Mouse (Mus musculus): ENCODE results near the gene Scrn1. TPM values are rescaled to one million over a fixed set of nuclear protein-coding genes. Genes with fewer than 3 reads are reported as not detected.

Gene Scrn1
- polyA plus RNA-seq, 1 experiment = 1.1 TPM

- WGBS = 28% methylated on average over 6 of the region's 6 CpGs
- no peak for DNase-seq (ENCODE audit: low read depth, low spot score)
Measured at GRCm38 (mm10) chr6:54573218-54573955, 7.1 kb upstream of the Scrn1 start.

- 52% methylated on average over 7 of the region's 7 CpGs for WGBS
- no peak for DNase-seq (ENCODE audit: low read depth, low spot score)
Measured at GRCm38 (mm10) chr6:54569776-54570175, 3.5 kb upstream of the Scrn1 start.

DNA sequence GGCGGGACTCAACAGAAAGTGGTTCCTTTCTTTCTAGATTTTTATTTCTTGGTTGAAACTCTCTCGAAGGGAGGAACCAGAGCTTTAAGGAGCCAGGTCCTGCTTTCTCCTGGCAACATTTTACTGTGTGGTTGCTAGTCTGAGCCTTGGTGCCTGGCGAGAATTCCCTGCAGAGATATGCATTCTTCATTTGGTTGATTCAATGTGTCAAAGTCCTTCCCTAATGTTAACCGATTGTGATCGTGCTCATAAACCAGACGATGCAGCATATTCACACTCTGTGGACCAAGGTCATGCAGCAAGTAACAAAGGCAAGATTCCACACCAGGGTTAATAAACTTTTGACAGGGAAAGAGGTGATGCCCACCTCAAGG, 244 bp upstream of the Scrn1 start:
- DNase-seq (ENCODE audit: low read depth, low spot score) = no peak
- WGBS = 7% methylated on average over 6 of the region's 6 CpGs

- 70% methylated on average over 3 of the region's 3 CpGs for WGBS
- DNase-seq (ENCODE audit: low read depth, low spot score) = no peak
Measured at GRCm38 (mm10) chr6:54565012-54565411, 1.3 kb downstream of the Scrn1 start.

- WGBS = 64% methylated on average over 9 of the region's 9 CpGs
- DNase-seq (ENCODE audit: low read depth, low spot score) = no peak
Measured at GRCm38 (mm10) chr6:54564506-54564991, 1.7 kb downstream of the Scrn1 start.

DNA sequence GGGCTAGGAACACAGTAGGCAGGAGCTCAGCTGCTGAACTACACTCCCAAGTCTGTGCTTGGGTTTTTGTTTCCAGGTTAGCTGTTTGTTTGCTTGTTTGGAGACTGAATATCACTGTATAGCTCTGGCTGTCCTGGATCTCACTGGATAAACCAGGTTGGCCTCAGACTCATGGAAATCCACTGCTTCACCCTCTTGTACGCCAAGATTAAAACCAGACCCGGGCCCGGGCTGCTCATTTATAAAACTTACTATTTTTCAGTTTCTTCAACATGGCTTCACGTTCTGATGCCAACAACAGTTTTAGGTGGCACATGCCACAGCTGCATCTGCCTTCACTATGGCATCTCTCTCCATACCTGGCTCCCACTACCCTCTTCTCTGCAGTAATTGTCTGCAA, 2.7 kb downstream of the Scrn1 start:
- WGBS = 91% methylated on average over 4 of the region's 4 CpGs

GRCm38 (mm10) chr6:54562018-54562809, 4.1 kb downstream of the Scrn1 start:
- DNase-seq (ENCODE audit: low read depth, low spot score) = no peak
- WGBS = 69% methylated on average over 17 of the region's 17 CpGs

More for the DNA sequence above, 2.7 kb downstream of the Scrn1 start:
- no peak for DNase-seq (ENCODE audit: low read depth, low spot score)

GRCm38 (mm10) chr6:54558466-54558865, 7.8 kb downstream of the Scrn1 start:
- DNase-seq (ENCODE audit: low read depth, low spot score) = no peak
- WGBS = 74% methylated on average over 7 of the region's 7 CpGs

DNA sequence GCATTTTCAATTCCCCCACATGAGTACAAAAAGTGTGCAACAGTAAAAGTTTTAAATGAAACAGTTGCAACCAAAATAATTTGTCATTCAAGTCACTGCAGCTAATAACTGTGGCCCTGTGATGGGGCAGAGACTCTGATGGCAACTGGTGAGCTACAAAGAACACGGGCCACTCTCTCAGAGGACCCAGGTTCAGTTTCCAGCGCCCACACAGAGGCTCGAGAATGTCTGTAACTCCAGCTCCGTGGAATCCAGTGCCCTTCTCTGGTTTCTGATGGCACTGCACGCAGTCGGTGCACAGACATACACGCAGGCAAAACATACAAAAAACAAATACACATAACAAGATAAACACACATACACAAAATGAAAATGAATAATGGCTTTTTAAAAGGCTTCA, 8.6 kb downstream of the Scrn1 start:
- no peak for DNase-seq (ENCODE audit: low read depth, low spot score)
- WGBS = 90% methylated on average over 7 of the region's 7 CpGs

GRCm38 (mm10) chr6:54555816-54556215, 10.5 kb downstream of the Scrn1 start:
- 61% methylated on average over 1 of the region's 1 CpGs for WGBS

GRCm38 (mm10) chr6:54554341-54555110, 11.8 kb downstream of the Scrn1 start:
- DNase-seq (ENCODE audit: low read depth, low spot score) = no peak
- WGBS = 75% methylated on average over 8 of the region's 8 CpGs

More at GRCm38 (mm10) chr6:54555816-54556215, 10.5 kb downstream of the Scrn1 start:
- no peak for DNase-seq (ENCODE audit: low read depth, low spot score)

GRCm38 (mm10) chr6:54553632-54554031, 12.7 kb downstream of the Scrn1 start:
- no peak for DNase-seq (ENCODE audit: low read depth, low spot score)
- WGBS = 57% methylated on average over 2 of the region's 2 CpGs

GRCm38 (mm10) chr6:54552721-54553413, 13.4 kb downstream of the Scrn1 start:
- 85% methylated on average over 9 of the region's 9 CpGs for WGBS
- no peak for DNase-seq (ENCODE audit: low read depth, low spot score)

GRCm38 (mm10) chr6:54550801-54551323, 15.4 kb downstream of the Scrn1 start:
- DNase-seq (ENCODE audit: low read depth, low spot score) = no peak
- 55% methylated on average over 7 of the region's 7 CpGs for WGBS

GRCm38 (mm10) chr6:54549311-54549710, 17.0 kb downstream of the Scrn1 start:
- DNase-seq (ENCODE audit: low read depth, low spot score) = no peak
- 71% methylated on average over 4 of the region's 4 CpGs for WGBS

- 37% methylated on average over 13 of the region's 13 CpGs for WGBS
- no peak for DNase-seq (ENCODE audit: low read depth, low spot score)
Measured at GRCm38 (mm10) chr6:54548314-54549019, 17.8 kb downstream of the Scrn1 start.

GRCm38 (mm10) chr6:54543646-54544045, 22.6 kb downstream of the Scrn1 start:
- DNase-seq (ENCODE audit: low read depth, low spot score) = no peak
- WGBS = 75% methylated on average over 2 of the region's 2 CpGs

DNA sequence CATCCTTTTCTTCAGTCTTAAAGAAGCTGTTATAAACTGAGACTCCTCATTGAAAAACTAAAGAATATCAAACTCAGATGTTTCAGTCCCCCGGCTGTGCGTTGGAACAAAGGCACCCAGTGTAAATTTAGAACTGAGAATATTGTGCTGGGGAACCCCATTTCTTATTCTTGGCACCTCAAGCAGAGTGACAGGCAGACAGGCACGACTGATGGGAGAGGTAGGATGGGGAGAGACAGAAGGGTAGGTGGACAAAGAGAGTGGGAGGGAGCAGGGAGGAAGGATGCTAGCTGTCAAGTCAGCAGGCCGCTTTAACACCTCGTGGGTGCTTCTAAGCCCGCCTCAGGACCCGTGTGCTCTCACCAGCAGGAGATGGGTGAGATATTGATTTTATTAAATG, 23.5 kb downstream of the Scrn1 start:
- WGBS = 86% methylated on average over 7 of the region's 7 CpGs

More for the DNA sequence above, 23.5 kb downstream of the Scrn1 start:
- no peak for DNase-seq (ENCODE audit: low read depth, low spot score)
